Mouse (Mus musculus): ENCODE measurements around the gene Gm12216.

DNA sequence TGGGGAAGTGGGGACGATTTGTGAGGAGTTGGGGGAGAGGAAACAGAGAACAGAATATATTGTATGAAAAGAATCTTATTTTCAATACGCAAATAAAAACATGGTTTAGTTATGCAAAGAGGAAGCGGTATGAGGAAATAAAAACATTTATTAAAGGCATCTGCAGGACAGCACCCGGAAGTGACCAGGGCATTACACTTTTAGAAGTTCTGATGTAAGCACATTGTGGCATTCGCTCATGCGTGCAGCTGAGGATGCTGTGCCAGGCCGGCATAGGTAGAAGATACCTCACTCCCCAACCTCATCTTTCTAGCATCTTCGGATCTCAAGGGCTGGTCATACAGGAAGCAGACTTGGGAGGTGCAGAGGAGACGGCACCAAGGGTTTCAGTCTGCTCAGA is 75.8 kb downstream of the Gm12216 start:
- TF ChIP-seq POLR2A (IDR thresholded peaks at IDR 0.05; ENCODE audit: extremely low read depth, insufficient read depth, low read length) (no peak), CTCF (IDR thresholded peaks at IDR 0.05; ENCODE audit: extremely low read depth, insufficient read depth, low read length) (no peak)
